Mouse (Mus musculus) retina, embryonic 14.5 days (tissue): ENCODE results near the gene Clgn.
A peak's percentile ranks its signal among the peaks of the same experiment; 100 is the strongest.
"Not testable (repeated sequence)": the region's sequence is repeated elsewhere in the genome, so short reads cannot be mapped to it uniquely, and the experiment has no call there.

ENCODE experiments used
- DNase-seq: peaks from one replicate; pipeline ENCODE4 v3.0.0-alpha.2; 2015; ENCODE audit warnings: low spot score

The Clgn gene

GRCm38 (mm10) chr8:83423032-83423825 is 33.6 kb downstream of the Clgn start:
- DNase-seq, result no peak

DNA sequence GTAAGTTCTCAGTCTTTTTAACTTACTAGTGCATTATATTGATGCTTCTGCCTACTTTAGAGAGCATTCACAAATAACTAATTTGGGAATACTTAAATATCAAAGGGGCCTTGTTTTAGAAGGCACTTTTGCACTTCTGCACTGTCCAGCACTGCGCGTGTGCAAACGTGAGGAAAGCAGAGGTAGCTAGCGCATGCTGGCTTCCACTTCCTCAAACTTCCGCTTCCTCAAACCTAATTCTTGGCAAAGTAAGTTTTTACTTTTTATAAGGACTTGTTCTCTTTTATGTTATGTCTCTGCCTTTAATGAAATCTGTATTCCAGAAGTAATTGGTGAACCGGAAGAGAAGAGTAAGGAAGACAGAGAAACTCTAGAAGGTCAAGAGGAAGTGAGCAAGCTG is 35.5 kb downstream of the Clgn start:
- DNase-seq, result no peak

- no peak for DNase-seq
These were observed 36.6 kb downstream of the Clgn start for GRCm38 (mm10) chr8:83426104-83426759.

DNA sequence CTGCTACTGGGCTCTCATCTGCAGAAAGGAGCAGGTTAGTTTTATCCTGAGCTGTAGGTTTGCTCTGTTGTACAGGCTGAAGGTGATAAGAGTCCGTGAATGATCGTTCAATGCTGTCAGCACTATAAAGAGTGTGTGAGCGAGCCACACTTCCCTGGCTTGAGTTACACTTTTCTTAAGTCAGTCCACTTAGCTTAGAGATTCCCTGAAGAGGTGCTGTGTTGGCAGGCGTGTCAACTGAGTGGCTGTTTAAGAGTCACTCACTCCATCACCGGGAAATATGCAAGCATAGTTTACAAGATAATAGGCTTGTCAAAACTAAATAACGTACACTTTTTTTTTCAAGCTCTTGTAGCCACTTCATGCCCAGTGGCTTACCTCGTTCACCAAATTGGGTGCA is 37.3 kb downstream of the Clgn start:
- no peak for DNase-seq

DNA sequence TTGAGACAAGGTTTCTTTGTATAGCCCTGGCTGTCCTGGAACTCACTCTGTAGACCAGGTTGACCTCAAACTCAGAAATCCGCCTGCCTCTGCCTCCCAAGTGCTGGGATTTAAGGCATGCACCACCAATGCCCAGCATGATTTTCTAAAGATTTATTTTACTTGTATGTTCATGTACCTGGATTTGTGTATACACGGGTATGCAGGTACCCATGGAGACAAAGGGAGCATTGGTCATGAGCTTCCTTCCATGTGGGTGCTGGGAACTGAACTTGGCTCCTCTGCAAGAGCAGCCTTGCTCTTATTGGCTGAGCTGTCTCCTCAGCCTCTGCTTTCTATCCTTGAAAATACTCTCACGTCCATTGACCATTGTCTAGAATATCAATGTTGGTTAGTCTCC is 39.0 kb downstream of the Clgn start:
- not testable (repeated sequence) for DNase-seq

DNA sequence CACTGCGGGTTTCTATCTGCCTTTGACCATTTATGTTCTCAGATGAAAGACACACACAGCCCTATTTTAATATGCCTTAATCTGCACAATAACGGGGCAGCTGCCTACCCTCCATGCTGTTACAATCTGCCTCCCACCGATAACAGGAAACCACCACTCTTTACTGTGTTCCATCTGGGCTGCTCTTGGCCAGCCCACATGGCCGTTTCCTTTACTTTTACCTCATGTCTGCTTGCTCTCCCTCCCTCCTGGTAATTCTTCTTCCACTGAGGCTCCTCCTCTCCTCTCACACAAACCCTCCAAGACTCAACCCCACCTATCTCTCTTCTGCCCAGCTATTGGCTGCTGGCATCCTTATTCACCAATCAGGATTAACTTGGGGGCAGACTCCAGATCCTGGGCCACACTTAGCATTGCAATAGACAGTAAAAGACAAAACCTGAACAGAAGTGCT is 39.4 kb downstream of the Clgn start:
- no peak for DNase-seq

DNA sequence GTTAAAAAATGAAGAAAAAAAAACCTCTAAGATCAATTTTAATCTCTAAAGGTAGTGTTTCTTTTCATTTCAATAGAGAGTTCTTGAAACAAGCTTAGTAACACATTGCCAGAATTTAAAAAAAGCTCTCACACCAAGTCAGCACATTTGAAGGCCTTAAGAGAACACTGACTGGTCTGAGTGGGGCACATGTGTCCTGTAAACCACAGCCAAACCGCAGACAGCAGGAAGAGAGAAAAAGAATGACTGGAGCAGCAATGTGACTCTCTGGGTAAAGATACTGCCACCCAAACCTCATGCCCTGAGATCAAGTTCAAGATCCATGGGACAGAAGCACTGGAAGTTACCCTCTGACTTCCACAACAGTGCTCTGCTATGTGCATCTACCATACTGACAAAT is 47.4 kb downstream of the Clgn start:
- DNase-seq, result no peak

DNA sequence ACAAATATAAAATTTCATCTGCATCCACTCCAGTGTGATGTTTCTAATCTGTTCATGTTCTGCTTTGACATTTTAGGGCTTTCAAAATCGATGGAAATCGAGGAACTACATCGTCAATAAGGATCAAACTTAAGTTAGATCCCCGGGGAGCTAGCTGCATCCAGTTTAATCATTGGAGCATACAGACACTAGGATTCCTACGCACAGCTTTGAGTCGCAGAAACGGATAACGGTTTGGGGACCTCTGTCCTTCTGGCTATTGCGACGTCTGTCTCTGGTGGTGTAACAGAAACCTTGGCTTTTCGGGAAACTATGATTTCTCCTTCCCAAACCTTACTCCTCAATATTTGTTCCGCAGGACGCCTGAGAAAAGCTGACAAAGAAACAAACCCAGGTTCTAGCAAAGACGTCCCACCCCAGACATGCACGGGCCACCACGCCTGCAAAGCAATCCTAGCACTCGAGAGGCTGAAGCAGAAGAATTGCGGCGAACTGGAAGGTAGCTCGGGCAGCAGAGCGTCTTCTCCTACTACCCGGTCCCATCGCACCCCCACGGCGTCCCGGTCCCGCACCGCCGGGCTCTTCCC is 52.1 kb downstream of the Clgn start:
- DNase-seq, result peak; percentile 35

GRCm38 (mm10) chr8:83442243-83443051 is 52.8 kb downstream of the Clgn start:
- DNase-seq, result peak; percentile 99

DNA sequence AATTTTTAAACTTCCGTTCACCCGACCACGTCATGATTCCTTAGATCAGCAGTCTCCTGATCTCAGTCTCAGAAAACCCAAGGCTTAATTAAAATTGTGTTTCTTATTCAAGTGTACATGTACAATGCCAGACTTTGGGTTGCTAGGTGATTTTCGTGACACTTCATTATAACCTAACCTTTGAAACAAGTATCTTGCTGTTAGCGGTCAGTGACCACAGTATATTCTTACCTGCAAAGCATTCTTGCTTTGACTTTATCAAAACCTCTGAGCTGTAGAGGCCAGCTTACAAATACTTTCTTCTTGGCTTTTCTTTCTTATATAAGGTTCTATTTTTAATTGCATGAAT is 53.4 kb downstream of the Clgn start:
- DNase-seq, result peak; percentile 13

- peak; percentile 58 for DNase-seq
These were observed 60.3 kb downstream of the Clgn start for GRCm38 (mm10) chr8:83449960-83450359.

DNA sequence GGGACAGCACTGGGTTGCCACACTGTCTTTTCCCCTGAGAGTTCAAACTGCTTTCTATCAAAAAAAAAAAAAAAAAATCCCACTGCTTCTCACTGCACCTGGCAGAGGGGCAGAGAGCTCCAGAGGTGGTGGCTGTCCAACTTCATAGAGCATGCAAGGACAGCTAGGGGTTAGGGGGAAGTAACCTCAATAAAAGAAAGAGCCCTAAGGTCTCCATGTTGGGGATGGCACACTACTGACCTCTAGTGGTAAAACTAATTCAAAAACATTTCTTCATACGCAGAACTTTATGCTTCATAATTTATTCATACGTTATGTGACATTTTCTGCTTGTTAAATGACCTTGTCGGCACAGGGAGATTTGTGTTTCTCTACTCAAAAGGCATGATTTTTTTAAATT is 61.4 kb downstream of the Clgn start:
- peak; percentile 83 for DNase-seq

DNA sequence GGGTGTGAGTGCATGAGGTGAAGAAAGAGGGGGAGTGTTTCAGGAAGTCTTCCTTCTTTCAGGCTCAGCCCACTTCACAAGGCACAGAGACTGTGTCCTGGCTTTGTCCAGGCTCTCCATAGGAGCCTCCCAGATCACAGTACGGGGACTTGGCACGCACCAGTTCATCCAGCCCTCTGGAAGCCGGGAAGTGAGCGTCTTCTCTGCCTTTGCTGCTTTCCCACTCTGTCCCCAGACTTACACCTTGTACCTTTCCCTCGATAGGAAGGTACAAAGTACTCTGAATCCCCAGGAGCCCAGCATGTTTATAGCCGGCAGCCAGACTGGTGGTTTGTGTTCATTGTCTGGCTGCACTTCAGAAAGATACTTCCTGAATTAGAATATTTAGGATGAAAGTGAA is 67.5 kb downstream of the Clgn start:
- DNase-seq, result no peak

DNA sequence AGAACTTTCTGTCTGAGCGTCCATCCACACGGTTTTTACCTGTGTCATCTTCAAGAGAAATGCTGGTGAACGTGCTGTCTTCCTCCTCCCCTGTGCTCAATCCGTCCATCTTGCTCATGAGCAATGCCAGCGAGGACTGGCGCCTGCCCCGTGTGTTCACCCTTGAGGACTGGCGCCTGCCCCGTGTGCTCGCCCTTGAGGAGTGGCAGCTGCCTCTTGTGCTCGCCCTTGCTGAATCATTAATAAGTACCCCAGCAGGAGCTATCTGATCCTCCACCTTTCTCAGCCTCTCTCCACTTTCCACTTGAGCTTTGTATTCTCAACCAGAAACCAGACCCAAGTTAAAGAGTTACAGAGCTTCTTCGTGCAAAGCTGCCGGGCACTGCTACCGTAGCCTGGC is 68.6 kb downstream of the Clgn start, which contains the start of gene Scoc:
Scoc (minus strand) TSS at position 170 of the 400 bp plus-strand sequence.
- DNase-seq, result no peak

DNA sequence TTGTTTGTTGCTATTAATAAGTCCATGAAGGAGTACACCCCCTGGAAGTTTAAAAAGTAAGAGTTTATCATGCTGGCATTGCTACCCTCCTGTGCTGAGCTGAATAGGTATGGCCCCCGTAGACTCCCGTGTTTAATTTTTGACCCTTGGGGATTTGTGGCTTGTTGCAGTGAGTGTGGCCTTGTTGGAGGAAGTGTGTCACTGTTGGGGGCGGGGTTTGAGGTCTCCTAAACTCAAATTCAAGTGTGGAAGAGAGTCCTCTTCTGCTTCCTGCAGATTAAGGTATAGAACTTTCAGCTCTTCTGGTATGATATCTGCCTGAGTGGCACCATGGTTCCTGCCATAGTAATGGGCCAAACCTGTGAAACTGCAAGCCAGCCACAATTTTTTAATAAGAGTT is 69.9 kb downstream of the Clgn start:
- DNase-seq, result no peak
